In the genomic region with DNA sequence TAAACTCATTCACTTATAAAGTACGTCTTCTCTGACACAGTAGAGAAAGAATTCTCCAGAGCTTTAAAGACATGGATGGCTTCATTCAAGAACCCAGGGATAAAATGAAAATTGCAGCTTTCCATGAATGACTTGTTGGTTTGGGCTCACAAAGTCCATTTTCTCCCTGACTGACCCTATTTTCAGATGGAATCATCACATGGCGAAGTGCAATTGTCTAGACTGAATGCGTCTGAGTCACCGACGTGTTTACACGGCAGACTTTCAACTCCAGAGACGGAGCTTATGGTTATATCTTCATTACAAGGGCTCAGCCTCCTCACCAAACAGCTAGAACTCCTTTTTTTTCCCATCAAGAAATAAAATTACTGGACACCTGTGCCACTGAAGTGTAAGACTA, we compare ENCODE assay signal across 29 mouse cellular contexts.
"Had no signal": no experiment of that assay in that cellular context is flagged by ENCODE, and none has a peak within 500 bp of the region (broad histone marks: within the 10 kb centered on the region; RNA-seq: fewer than 3 reads in every experiment).

No protein-coding gene starts in this region.

- H3K27ac ChIP-seq: limb, embryonic 10.5 days; limb, embryonic 12.5 days; limb, embryonic 13.5 days; limb, embryonic 15.5 days; liver, embryonic 12.5 days; liver, embryonic 13.5 days; liver, embryonic 14.5 days; liver, embryonic 15.5 days; lung, embryonic 15.5 days; macrophage; midbrain, embryonic 10.5 days; midbrain, embryonic 12.5 days; midbrain, embryonic 13.5 days; midbrain, embryonic 15.5 days had no signal

- H3K4me3 ChIP-seq: limb, embryonic 10.5 days; limb, embryonic 12.5 days; limb, embryonic 13.5 days; limb, embryonic 15.5 days; liver, embryonic 12.5 days; liver, embryonic 13.5 days; liver, embryonic 15.5 days; lung, embryonic 15.5 days; megakaryocyte, embryonic 14.5 days; midbrain, embryonic 10.5 days; midbrain, embryonic 12.5 days; midbrain, embryonic 13.5 days; midbrain, embryonic 15.5 days; myocyte had no signal

- DNase-seq: left cerebral cortex, postnatal 4 days; liver; liver, embryonic 13.5 days; liver, postnatal 0 days; lung, adult 18-20 months; lung, adult 2 months; lung, embryonic 14.5 days; lung, postnatal 10 days; lung, postnatal 14 days; lung, postnatal 36 days; lung, postnatal 4 days; midbrain, embryonic 14.5 days had no signal

- H3K4me1 ChIP-seq: limb, embryonic 10.5 days; limb, embryonic 12.5 days; limb, embryonic 13.5 days; limb, embryonic 15.5 days; liver, embryonic 12.5 days; liver, embryonic 13.5 days; liver, embryonic 15.5 days; megakaryocyte, embryonic 14.5 days; midbrain, embryonic 10.5 days; midbrain, embryonic 12.5 days; midbrain, embryonic 13.5 days; midbrain, embryonic 15.5 days had no signal

- ATAC-seq: liver, embryonic 12.5 days; liver, postnatal 0 days; lung, postnatal 0 days; midbrain, embryonic 13.5 days; midbrain, embryonic 15.5 days; midbrain, embryonic 16.5 days had no signal

- H3K27me3 ChIP-seq: limb, embryonic 12.5 days; limb, embryonic 13.5 days; limb, embryonic 15.5 days; liver, embryonic 12.5 days; liver, embryonic 13.5 days; liver, embryonic 15.5 days; lung, embryonic 15.5 days; midbrain, embryonic 12.5 days; midbrain, embryonic 13.5 days; midbrain, embryonic 15.5 days had no signal
